Mouse (Mus musculus) ES-Bruce4 (cell line): ENCODE measurements around the gene Socs3.

Experiments used
- CTCF ChIP-seq: IDR thresholded peaks from one replicate; pipeline ENCODE4 v1.8.1; 2011; ENCODE audit warnings: low read depth, low read length
- EP300 ChIP-seq: IDR thresholded peaks from 2 replicates; pipeline ENCODE4 v1.6.1; 2011; ENCODE audit warnings: low read depth, low read length; ENCODE audit not compliant: insufficient read depth

DNA sequence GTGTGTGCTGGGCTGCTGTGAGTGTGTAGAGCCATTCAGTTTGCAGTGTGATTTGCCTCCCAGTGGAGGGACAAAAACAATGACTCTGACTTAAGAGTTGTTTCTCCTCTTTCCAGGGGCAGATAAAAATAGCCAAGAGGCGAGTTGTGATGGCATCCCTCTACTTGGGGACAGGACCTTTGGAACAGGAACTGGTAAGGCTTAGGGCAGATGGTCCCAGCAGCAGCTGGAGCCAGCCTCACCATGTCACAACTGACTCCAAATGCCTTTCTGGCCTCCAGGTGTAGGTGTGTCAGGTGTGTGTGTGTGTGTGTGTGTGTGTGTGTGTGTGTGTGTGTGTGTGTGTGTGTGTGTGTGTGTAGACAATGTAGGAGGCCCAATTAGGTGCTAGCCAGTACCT, 30.2 kb upstream of the Socs3 start:
- TF ChIP-seq EP300 (no peak), CTCF (no peak)
